In genomic region chr5:105666930-105667329, GRCm38 (mm10) we compare ENCODE assay signal across 23 mouse cellular contexts.
"Had no signal": no experiment of that assay in that cellular context is flagged by ENCODE, and none has a peak within 500 bp of the region (broad histone marks: within the 10 kb centered on the region; RNA-seq: fewer than 3 reads in every experiment).

No protein-coding gene starts in this region.

- DNase-seq: forebrain, postnatal 0 days; gastrocnemius, postnatal 14 days; gastrocnemius, postnatal 36 days; heart, adult 2 months; heart, postnatal 36 days; kidney, adult 11 months; kidney, adult 2 months; kidney, adult 9 months; kidney, postnatal 14 days; kidney, postnatal 36 days; layer of hippocampus, adult 9-11 months; layer of hippocampus, postnatal 36 days; left cerebral cortex, postnatal 4 days had no signal

- ATAC-seq: forebrain, postnatal 0 days; hindbrain, postnatal 0 days; intestine, embryonic 16.5 days had no signal

- H3K27me3 ChIP-seq: heart, embryonic 13.5 days; heart, embryonic 15.5 days; hindbrain, embryonic 13.5 days; hindbrain, embryonic 15.5 days; kidney, embryonic 15.5 days; limb, embryonic 13.5 days had no signal

- H3K9ac ChIP-seq: forebrain, postnatal 0 days; heart, embryonic 13.5 days; heart, embryonic 15.5 days; hindbrain, embryonic 13.5 days; hindbrain, embryonic 15.5 days; kidney, embryonic 15.5 days; limb, embryonic 13.5 days had no signal

- H3K36me3 ChIP-seq: heart, embryonic 13.5 days; heart, embryonic 15.5 days; hindbrain, embryonic 13.5 days; hindbrain, embryonic 15.5 days; kidney, embryonic 15.5 days; limb, embryonic 13.5 days had no signal

- H3K4me2 ChIP-seq: heart, embryonic 11.5 days; heart, embryonic 13.5 days; heart, embryonic 15.5 days; hindbrain, embryonic 13.5 days; hindbrain, embryonic 15.5 days; kidney, embryonic 15.5 days; limb, embryonic 13.5 days had no signal

- H3K27ac ChIP-seq: heart, adult 2 months; heart, embryonic 13.5 days; heart, embryonic 15.5 days; hindbrain, embryonic 13.5 days; hindbrain, embryonic 15.5 days; hindbrain, postnatal 0 days; kidney, embryonic 15.5 days; kidney, postnatal 0 days; limb, embryonic 13.5 days had no signal

- H3K4me1 ChIP-seq: heart, embryonic 15.5 days; hindbrain, embryonic 13.5 days; hindbrain, embryonic 15.5 days; kidney, embryonic 15.5 days; limb, embryonic 13.5 days had no signal

- H3K4me3 ChIP-seq: heart, adult 2 months; heart, embryonic 13.5 days; heart, embryonic 15.5 days; hindbrain, embryonic 13.5 days; hindbrain, embryonic 15.5 days; kidney, embryonic 15.5 days; limb, embryonic 13.5 days had no signal

- H3K9me3 ChIP-seq: heart, embryonic 13.5 days; heart, embryonic 15.5 days; hindbrain, embryonic 13.5 days; hindbrain, embryonic 15.5 days; kidney, embryonic 15.5 days; limb, embryonic 13.5 days had no signal
